Mouse (Mus musculus) stomach, embryonic 15.5 days (tissue): ENCODE data around the gene Mmaa. TPM values are rescaled to one million over a fixed set of nuclear protein-coding genes. Genes with fewer than 3 reads are reported as not detected.
A peak's percentile ranks its signal among the peaks of the same experiment; 100 is the strongest.

Experiments used
- ATAC-seq: fragments of 200-750 bp; cut with Nextera tagmentation; 2 replicates; pipeline ENCODE4 v1.8.0; 2017; ENCODE audit warnings: low read depth, moderate number of reproducible peaks, moderate TSS enrichment; ENCODE audit not compliant: insufficient read depth, low FRiP score
- H3K27ac ChIP-seq: fragments of 300-500 bp; sonication (generic); 2 replicates; pipeline ENCODE4 v1.5.1; 2015; ENCODE audit warnings: mild to moderate bottlenecking, inconsistent platforms
- H3K27me3 ChIP-seq: fragments of 300-500 bp; sonication (generic); replicated peaks from 2 replicates; pipeline ENCODE4 v1.6.1; 2015; ENCODE audit warnings: inconsistent platforms
- H3K36me3 ChIP-seq: fragments of 300-500 bp; sonication (generic); 2 replicates; pipeline ENCODE4 v1.6.1; 2015; ENCODE audit warnings: inconsistent platforms
- H3K4me1 ChIP-seq: fragments of 300-500 bp; sonication (generic); 2 replicates; pipeline ENCODE4 v1.6.1; 2015; ENCODE audit warnings: inconsistent platforms
- H3K4me2 ChIP-seq: fragments of 300-500 bp; sonication (generic); 2 replicates; pipeline ENCODE4 v1.6.1; 2015; ENCODE audit warnings: mild to moderate bottlenecking, inconsistent platforms
- H3K4me3 ChIP-seq: fragments of 300-500 bp; sonication (generic); replicated peaks from 2 replicates; pipeline ENCODE4 v1.5.1; 2015; ENCODE audit warnings: inconsistent platforms
- H3K9ac ChIP-seq: fragments of 300-500 bp; sonication (generic); 2 replicates; pipeline ENCODE4 v1.6.1; 2015; ENCODE audit warnings: inconsistent platforms
- H3K9me3 ChIP-seq: fragments of 300-500 bp; sonication (generic); 2 replicates; pipeline ENCODE4 v1.6.1; 2016; ENCODE audit warnings: inconsistent platforms
- WGBS: fragments of 180-500 bp; shearing (Covaris S2); methylation state at CpG from one replicate; pipeline ENCODE4 v1.1.7; 2015; 5-methylcytosine and 5-hydroxymethylcytosine counted together
- polyA plus RNA-seq: library from polyadenylated mRNA; unstranded; fragments of >200 nt; fragmentation: Nextera tagmentation; extraction: Ambion mirVana; gene quantifications from 2 replicates; pipeline ENCODE4 v1.2.1, GENCODE M21; 2015

Mmaa gene
- polyA plus RNA-seq, 1 experiment from 2014 or later = 13.6 TPM

DNA sequence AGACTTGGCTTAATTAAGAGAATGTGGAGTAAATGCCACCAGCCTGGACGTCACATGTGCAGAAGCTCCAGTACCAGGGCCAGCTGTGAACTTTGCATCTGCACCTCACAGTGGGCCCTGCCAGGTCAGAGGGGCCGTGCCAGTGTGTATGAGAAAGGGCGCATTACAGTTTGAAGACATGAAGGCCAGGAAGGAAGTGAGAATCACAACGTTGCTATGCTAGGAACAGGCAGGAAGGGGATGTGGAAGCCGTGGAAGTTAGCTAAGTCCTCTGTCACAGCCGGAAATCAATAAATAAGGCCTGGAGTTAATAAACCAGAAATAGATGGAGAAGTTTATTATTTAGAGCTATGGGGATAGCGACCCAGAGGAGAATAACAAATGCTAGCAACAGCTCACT, 28.4 kb upstream of the Mmaa start:
- no peaks in the 10 kb centered on the region for H3K36me3 ChIP-seq
- no peaks in the 10 kb centered on the region for H3K9me3 ChIP-seq
- 59% methylated on average over 7 of the region's 7 CpGs for WGBS
- no peaks in the 10 kb centered on the region for H3K27me3 ChIP-seq
- H3K4me2 ChIP-seq = no peak overlapping the region
- H3K27ac ChIP-seq = no peak overlapping the region
- ATAC-seq = no peak
- H3K4me3 ChIP-seq = no peak overlapping the region
- H3K9ac ChIP-seq = no peak overlapping the region
- no peaks in the 10 kb centered on the region for H3K4me1 ChIP-seq

DNA sequence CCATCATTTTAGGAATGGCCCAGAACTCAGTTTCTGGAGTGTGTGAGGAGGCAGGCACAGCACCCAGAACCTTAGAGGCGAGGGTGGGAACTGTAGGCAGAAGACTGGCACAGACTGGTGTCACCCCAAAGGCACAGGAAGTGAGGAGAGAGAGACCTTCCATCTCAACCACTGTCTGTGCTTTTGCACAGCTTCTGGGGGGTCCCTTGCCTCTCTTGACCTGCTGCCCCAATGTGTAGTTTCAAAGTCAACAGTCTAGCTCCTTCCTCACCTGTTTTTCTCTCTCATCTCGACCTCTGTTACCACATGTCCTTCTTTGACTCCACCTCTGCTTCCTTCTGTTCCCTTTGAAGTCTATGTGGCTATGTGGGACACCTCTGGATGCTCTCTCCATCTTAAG, 16.1 kb upstream of the Mmaa start:
- H3K4me2 ChIP-seq = no peak overlapping the region
- H3K4me3 ChIP-seq = no peak overlapping the region
- H3K4me1 ChIP-seq = no peaks in the 10 kb centered on the region
- H3K9me3 ChIP-seq = no peaks in the 10 kb centered on the region
- no peaks in the 10 kb centered on the region for H3K36me3 ChIP-seq
- WGBS = 81% methylated on average over 2 of the region's 2 CpGs
- H3K27ac ChIP-seq = no peak overlapping the region
- H3K9ac ChIP-seq = no peak overlapping the region
- H3K27me3 ChIP-seq = no peaks in the 10 kb centered on the region
- no peak for ATAC-seq

DNA sequence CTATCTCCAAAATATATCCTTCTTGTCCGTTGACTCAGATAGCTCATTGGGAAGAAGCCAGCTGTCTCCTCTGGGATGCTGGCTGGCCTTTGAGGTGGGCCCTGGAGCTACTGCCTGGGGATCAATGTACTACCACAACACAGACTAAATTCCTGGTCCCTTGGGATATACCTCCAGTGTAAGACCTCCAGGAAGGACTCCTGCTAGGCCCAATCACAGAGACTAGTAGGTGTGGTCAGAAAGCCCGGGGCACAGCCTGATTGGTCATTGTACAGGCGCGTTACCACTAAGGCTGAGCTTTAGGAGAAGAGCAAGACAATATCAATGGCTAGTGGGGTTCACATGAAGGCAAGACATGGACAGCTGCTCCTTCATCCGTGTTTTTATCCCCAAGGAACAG, 11.2 kb upstream of the Mmaa start:
- 66% methylated on average over 5 of the region's 5 CpGs for whole genome bisulfite sequencing
- H3K4me3 ChIP-seq = no peak overlapping the region
- no peak for ATAC-seq
- H3K27me3 ChIP-seq = no peaks in the 10 kb centered on the region
- H3K27ac ChIP-seq = no peak overlapping the region
- no peaks in the 10 kb centered on the region for H3K4me1 ChIP-seq
- no peaks in the 10 kb centered on the region for H3K36me3 ChIP-seq
- no peak overlapping the region for H3K9ac ChIP-seq
- no peak overlapping the region for H3K4me2 ChIP-seq
- no peaks in the 10 kb centered on the region for H3K9me3 ChIP-seq

DNA sequence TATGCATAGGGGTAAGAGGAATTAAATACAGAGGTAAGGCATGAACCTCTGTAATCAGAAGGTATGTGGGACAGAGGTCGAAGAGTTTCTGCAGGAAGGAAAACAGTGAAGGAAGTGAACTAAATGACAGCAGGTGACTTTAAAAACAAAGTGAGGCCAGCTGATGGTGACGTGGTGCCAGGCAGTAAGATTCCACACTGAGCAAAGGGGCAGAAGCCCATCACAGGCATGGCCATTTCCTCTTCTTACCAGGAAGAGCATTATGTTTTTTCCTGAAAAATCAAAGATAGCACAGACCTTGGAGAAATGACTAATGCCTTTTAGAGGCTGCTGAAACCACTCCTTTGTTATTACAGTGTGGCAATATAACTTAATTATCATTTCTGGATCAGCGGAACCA, 6.8 kb upstream of the Mmaa start:
- Histone ChIP-seq H3K4me3 (no peak overlapping the region), H3K27ac (no peak overlapping the region), H3K4me2 (no peak overlapping the region), H3K36me3 (no peaks in the 10 kb centered on the region), H3K4me1 (no peaks in the 10 kb centered on the region), H3K9me3 (no peaks in the 10 kb centered on the region), H3K27me3 (no peaks in the 10 kb centered on the region), H3K9ac (no peak overlapping the region)
- ATAC-seq = no peak
- 73% methylated on average over 3 of the region's 3 CpGs for WGBS

DNA sequence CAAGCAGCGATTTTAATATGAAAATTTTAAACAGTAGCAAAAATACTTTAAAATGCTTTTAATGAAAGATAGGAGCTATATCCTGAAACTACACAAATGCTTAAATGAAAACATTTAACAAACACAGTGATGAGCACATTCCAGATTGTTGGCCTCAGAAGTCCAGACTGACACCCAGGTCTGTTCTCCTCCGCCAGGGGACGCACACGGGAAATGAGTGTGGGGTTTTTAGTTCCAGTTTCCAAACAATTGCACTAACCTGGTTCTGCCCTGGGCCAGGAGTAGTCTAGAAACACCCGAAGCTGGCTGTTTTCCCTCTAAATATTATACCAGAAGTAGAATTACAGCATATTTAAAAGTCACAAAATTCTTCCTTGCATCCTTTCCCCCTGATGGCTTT, 5.0 kb upstream of the Mmaa start:
- no peak overlapping the region for H3K4me2 ChIP-seq
- no peak overlapping the region for H3K9ac ChIP-seq
- no peak for ATAC-seq
- H3K4me3 ChIP-seq = no peak overlapping the region
- H3K36me3 ChIP-seq = no peaks in the 10 kb centered on the region
- 68% methylated on average over 5 of the region's 5 CpGs for WGBS
- 0 out of 2 replicates have a peak, but pooled peaks cover 3% of the 10 kb centered on the region for H3K4me1 ChIP-seq
- H3K27ac ChIP-seq = no peak overlapping the region
- no peaks in the 10 kb centered on the region for H3K27me3 ChIP-seq
- no peaks in the 10 kb centered on the region for H3K9me3 ChIP-seq

DNA sequence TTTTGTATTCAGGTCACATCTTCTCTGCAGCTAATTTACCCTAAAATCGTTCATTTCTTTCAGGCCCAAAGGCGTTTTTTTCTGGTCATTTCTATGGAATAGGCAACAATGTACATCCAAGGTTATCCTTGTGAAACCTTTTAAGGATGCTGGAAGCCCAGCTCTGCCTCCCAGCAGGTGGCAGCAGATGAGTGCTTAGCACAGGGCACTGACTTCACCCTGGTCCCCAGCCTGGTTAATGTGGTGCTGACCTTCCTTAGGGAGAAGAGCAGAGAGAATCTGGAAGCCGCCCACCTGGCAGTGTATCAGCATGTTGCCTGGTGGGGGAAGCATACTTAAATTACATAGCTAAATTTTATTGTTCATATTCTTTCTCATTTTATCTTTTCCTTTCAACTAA, 3.0 kb upstream of the Mmaa start:
- Histone ChIP-seq H3K4me3 (no peak overlapping the region), H3K36me3 (no peaks in the 10 kb centered on the region), H3K9ac (no peak overlapping the region), H3K27me3 (no peaks in the 10 kb centered on the region), H3K27ac (no peak overlapping the region), H3K4me1 (peaks cover 8% of the 10 kb centered on the region), H3K4me2 (no peak overlapping the region), H3K9me3 (no peaks in the 10 kb centered on the region)
- ATAC-seq = no peak
- 40% methylated on average over 3 of the region's 3 CpGs for WGBS

DNA sequence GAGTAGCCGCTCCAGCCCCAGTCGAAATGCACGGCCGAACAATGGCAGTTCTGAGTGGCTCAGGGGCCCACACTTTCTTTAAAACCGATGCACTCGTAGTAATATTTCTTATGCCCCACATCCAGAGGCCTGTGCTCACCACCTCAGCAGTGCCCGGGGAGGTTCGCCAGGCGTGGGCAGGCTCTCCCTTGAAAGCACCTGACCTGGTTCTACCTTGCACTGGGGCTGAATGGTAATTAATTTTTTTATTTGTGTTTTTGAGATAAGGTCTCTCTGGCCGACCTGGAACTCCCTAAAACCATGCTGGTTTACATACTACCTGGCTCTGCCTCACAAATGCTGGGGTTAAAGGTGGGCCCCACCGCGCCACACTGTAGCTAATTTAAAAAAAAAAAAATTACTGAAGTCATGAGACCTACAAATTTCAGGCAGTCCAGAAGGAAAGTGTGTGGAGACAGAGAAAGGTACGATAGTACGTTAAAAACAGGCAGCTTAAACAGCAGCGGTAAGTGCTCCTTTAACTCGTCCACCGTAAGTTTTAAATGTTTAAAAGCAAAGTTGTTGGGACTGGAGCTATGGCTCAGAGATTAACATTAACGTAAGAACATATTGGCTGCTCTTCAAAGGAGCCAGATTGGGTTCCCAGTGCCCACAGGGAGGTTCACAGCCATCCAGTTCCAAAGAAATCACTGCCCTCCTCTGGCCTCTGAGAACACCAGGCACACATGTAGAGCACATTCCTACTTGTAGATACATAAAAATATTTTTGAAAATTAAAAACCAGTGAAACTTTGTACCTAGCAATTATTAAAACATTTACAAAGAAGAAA, 754 bp upstream of the Mmaa start:
- Histone ChIP-seq H3K27ac (peak overlapping the region; percentile 96), H3K4me1 (peaks cover 8% of the 10 kb centered on the region), H3K9ac (peak overlapping the region; percentile 73), H3K27me3 (no peaks in the 10 kb centered on the region), H3K36me3 (no peaks in the 10 kb centered on the region), H3K9me3 (no peaks in the 10 kb centered on the region), H3K4me3 (peak overlapping the region; percentile 59), H3K4me2 (peak overlapping the region; percentile 78)
- ATAC-seq = peak; percentile 38; the same call in 1 of the 2 replicates
- WGBS = 8% methylated on average over 18 of the region's 18 CpGs

DNA sequence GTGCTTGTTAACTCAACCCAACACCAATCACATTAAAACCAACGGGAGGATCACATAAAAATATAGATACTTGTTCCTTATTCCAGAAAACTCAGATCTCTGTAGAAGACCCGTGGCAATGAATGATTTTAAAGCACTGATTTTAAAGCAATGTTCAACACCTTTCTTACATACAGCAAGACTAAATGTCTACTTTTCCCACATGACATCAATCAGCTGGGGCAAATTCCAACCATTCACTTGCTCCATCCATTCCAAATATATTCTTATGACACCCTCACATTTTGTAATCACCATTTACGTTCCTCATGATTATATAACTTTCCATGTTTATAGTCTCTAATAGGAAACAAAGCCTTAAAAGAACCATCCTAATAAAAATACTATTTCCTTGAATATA, 896 bp downstream of the Mmaa start:
- ATAC-seq = no peak
- 44% methylated on average over 3 of the region's 3 CpGs for WGBS
- Histone ChIP-seq H3K4me2 (peak overlapping the region; percentile 78), H3K9me3 (no peaks in the 10 kb centered on the region), H3K27me3 (no peaks in the 10 kb centered on the region), H3K4me1 (peaks cover 8% of the 10 kb centered on the region), H3K4me3 (peak overlapping the region; percentile 19), H3K9ac (no peak overlapping the region), H3K36me3 (no peaks in the 10 kb centered on the region), H3K27ac (peak overlapping the region; percentile 44; the same call in 1 of the 2 replicates)

DNA sequence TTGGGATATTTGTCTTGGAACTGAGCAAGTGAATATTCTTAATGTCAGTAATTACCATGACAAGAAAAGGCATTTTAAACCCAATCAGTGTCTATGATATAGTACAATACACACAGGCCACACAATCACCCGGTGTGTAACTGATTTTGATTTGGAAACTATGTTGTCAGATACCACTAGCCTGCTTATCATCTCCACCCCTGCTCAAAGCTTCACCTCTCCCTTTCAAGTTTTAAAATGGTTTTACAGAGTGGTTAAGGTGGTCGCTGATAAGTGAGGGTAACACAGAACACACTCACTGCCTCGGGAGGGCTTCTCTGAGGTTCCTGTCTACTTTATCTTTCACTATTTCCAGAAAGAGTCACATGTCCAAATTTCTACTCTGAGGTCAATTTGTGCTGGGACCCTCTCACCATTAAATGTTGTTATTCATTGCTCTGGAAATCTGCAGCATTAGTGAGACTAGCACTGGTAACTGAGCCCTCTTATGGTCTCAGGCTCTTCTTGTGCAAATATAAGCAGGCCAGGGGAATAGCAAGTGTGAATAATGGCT, 1.9 kb downstream of the Mmaa start:
- WGBS = 60% methylated on average over 3 of the region's 3 CpGs
- no peak for ATAC-seq
- Histone ChIP-seq H3K4me2 (peak overlapping the region; percentile 78; the same call in 1 of the 2 replicates), H3K4me1 (peaks cover 8% of the 10 kb centered on the region), H3K27ac (no peak overlapping the region), H3K9me3 (no peaks in the 10 kb centered on the region), H3K4me3 (no peak overlapping the region), H3K36me3 (no peaks in the 10 kb centered on the region), H3K9ac (no peak overlapping the region), H3K27me3 (no peaks in the 10 kb centered on the region)

DNA sequence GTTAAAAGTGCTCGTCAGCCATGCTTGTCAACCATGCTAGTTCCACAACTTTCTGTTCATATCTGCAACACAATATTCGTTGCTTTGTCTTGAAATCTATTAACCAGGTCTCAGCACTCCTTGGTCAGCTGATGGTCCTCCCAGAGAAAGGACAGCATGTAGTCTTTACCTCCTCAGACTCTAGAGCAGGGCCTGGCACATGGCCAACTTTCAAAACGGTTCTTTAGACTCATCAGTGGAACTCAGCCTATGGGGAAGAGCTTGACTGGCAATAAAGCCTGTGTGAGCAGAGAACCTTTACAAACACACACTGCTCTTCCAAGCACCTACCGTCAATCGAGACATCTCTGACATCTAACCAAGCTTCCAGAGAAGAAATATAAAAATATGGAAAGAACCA, 5.1 kb downstream of the Mmaa start:
- no peaks in the 10 kb centered on the region for H3K9me3 ChIP-seq
- H3K4me3 ChIP-seq = no peak overlapping the region
- H3K36me3 ChIP-seq = no peaks in the 10 kb centered on the region
- peaks cover 5% of the 10 kb centered on the region for H3K4me1 ChIP-seq
- H3K9ac ChIP-seq = no peak overlapping the region
- H3K27ac ChIP-seq = no peak overlapping the region
- no peaks in the 10 kb centered on the region for H3K27me3 ChIP-seq
- 68% methylated on average over 5 of the region's 5 CpGs for WGBS
- ATAC-seq = no peak
- H3K4me2 ChIP-seq = no peak overlapping the region

DNA sequence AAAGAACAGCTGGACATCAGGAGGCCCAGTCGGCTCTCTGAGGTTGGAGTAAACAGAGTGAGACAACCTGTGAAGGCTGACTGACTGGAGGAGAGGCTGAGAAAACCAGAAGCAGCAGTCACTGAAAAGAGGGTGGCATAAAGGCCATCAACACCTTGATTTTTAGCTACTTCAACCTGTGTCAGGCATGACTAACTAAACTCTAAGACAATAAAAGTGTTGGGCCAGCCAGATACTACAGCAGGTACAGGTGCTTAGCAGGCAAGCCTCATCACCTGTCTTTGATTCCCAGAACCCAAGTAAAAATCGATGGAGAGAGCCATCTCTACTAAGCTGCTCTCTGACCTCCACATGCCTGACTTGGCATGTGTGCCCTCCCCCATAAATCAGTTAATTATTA, 6.1 kb downstream of the Mmaa start:
- peaks cover 5% of the 10 kb centered on the region for H3K4me1 ChIP-seq
- WGBS = 59% methylated on average over 2 of the region's 2 CpGs
- H3K36me3 ChIP-seq = no peaks in the 10 kb centered on the region

DNA sequence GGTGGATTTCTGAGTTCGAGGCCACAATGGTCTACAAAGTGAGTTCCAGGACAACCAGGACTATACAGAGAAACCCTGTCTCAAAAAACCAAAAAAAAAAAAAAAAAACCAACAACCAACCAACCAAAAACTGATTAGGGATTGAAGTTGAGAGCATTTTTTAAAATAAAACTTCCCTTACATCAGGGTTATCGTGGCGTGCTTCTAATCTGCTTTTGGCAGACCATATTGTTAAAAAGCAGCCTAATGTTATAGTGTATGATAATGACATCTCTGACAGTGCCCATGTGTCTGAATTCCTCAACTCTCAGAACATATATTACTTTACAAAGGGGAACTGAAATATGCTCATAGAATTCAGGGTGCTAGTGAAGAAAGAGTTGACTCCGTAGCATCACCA, 6.5 kb downstream of the Mmaa start:
- Histone ChIP-seq H3K9ac (no peak overlapping the region), H3K4me2 (no peak overlapping the region)
- WGBS = 87% methylated on average over 4 of the region's 4 CpGs

More for the DNA sequence above, 6.1 kb downstream of the Mmaa start:
- no peak overlapping the region for H3K9ac ChIP-seq
- no peaks in the 10 kb centered on the region for H3K9me3 ChIP-seq
- no peaks in the 10 kb centered on the region for H3K27me3 ChIP-seq
- no peak for ATAC-seq
- no peak overlapping the region for H3K4me2 ChIP-seq
- no peak overlapping the region for H3K27ac ChIP-seq
- no peak overlapping the region for H3K4me3 ChIP-seq

More for the DNA sequence above, 6.5 kb downstream of the Mmaa start:
- Histone ChIP-seq H3K36me3 (no peaks in the 10 kb centered on the region), H3K4me3 (no peak overlapping the region), H3K27me3 (no peaks in the 10 kb centered on the region), H3K4me1 (peaks cover 3% of the 10 kb centered on the region), H3K9me3 (no peaks in the 10 kb centered on the region), H3K27ac (no peak overlapping the region)
- ATAC-seq = no peak
